Mouse (Mus musculus) erythroblast, embryonic 14.5 days (primary cell): ENCODE results near the gene BC030499. TPM values are rescaled to one million over a fixed set of nuclear protein-coding genes. Genes with fewer than 3 reads are reported as not detected.

Experiments used
- H3K27me3 ChIP-seq: 2 replicates; pipeline ENCODE4 v1.6.1; 2012; ENCODE audit warnings: inconsistent platforms; ENCODE audit not compliant: control insufficient read depth
- H3K36me3 ChIP-seq: 2 replicates; pipeline ENCODE4 v1.6.1; 2012; ENCODE audit warnings: mild to moderate bottlenecking, inconsistent platforms; ENCODE audit not compliant: control insufficient read depth
- H3K4me1 ChIP-seq: 2 replicates; pipeline ENCODE4 v1.6.1; 2012; ENCODE audit warnings: inconsistent platforms; ENCODE audit not compliant: control insufficient read depth
- H3K4me3 ChIP-seq: replicated peaks from 2 replicates; pipeline ENCODE3; 2012; ENCODE audit warnings: moderate library complexity, mild to moderate bottlenecking, inconsistent platforms
- H3K9me3 ChIP-seq: 2 replicates; pipeline ENCODE4 v1.6.1; 2012; ENCODE audit warnings: low read length, inconsistent platforms, mixed read lengths; ENCODE audit not compliant: control insufficient read depth
- GATA1 ChIP-seq: IDR thresholded peaks from 2 replicates; pipeline ENCODE4 v1.6.1; 2012; ENCODE audit warnings: low read length, inconsistent platforms, mixed read lengths
- TAL1 ChIP-seq: IDR thresholded peaks from 3 replicates; pipeline ENCODE4 v1.6.1; 2012; ENCODE audit warnings: low read length, inconsistent platforms, mixed read lengths
- polyA plus RNA-seq: library from polyadenylated mRNA; stranded (reverse); fragments of >175 nt; gene quantifications from 2 replicates; pipeline ENCODE4 v1.2.3, GENCODE M21; 2012

BC030499 gene
- 0.07 TPM in 1 of 2 replicates, not detected in the other for polyA plus RNA-seq

GRCm38 (mm10) chr11:78290654-78291053 lies at the start of gene BC030499:
Gene BC030499 (plus strand): TSS chr11:78290841.
- no peak within 1 kb of the TSS for H3K4me3 ChIP-seq
- H3K4me1 ChIP-seq: no peaks in the 10 kb centered on the region
- H3K9me3 ChIP-seq: no peaks in the 10 kb centered on the region
- TF ChIP-seq GATA1 (no peak), TAL1 (no peak)
- no peaks in the 10 kb centered on the region for H3K27me3 ChIP-seq
- peaks cover 72% of the 10 kb centered on the region for H3K36me3 ChIP-seq

GRCm38 (mm10) chr11:78245261-78245626 lies 45.4 kb upstream of the BC030499 start:
- H3K9me3 ChIP-seq: no peaks in the 10 kb centered on the region
- TF ChIP-seq GATA1: no peak
- TF ChIP-seq TAL1: no peak
- H3K4me1 ChIP-seq: peaks cover 57% of the 10 kb centered on the region
- H3K27me3 ChIP-seq: no peaks in the 10 kb centered on the region
- H3K36me3 ChIP-seq: peaks cover 30% of the 10 kb centered on the region
- peak overlapping the region; percentile 74 for H3K4me3 ChIP-seq

DNA sequence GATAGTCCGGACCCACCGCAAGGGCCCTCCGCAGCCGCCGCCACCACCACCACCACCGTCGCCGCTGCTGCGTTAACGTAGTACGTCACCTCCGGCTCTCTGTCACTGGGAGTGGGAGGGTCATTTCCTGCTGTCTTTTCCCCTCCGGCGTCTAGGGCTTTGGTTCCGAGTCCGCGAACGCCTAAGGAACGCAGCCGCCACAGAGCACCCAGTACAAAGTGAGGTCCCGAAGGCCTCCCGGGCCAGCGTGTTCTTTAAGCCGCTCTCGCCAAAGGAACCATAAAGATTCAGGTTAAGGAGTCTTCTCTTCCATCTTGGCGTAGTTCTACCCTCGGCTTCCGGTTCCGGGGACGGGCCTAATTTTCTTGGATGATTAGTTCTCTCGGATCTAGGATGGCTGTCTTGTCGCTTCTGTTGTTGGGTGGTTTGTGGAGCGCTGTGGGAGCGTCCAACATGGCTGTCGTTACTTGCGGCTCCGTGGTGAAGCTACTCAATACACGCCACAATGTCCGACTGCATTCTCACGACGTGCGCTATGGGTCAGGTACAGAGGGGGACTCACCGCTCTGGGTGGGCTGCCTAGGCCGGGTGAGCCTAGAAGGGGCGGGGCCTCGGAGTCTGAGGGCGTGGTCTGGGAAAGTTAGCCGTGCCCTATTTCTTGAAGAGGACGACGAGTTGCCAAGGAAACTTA lies 44.9 kb upstream of the BC030499 start, which contains the start of the genes Sdf2 and Supt6:
Sdf2 (plus strand) TSS at position 120 of the 691 bp plus-strand sequence.
Supt6 (minus strand) TSS at position 361 of the 691 bp plus-strand sequence.
- TF ChIP-seq GATA1 (no peak), TAL1 (no peak)
- Histone ChIP-seq H3K36me3 (peaks cover 28% of the 10 kb centered on the region), H3K27me3 (no peaks in the 10 kb centered on the region), H3K4me3 (peak within 1 kb of the TSS; percentile 74), H3K9me3 (no peaks in the 10 kb centered on the region), H3K4me1 (peaks cover 57% of the 10 kb centered on the region)

DNA sequence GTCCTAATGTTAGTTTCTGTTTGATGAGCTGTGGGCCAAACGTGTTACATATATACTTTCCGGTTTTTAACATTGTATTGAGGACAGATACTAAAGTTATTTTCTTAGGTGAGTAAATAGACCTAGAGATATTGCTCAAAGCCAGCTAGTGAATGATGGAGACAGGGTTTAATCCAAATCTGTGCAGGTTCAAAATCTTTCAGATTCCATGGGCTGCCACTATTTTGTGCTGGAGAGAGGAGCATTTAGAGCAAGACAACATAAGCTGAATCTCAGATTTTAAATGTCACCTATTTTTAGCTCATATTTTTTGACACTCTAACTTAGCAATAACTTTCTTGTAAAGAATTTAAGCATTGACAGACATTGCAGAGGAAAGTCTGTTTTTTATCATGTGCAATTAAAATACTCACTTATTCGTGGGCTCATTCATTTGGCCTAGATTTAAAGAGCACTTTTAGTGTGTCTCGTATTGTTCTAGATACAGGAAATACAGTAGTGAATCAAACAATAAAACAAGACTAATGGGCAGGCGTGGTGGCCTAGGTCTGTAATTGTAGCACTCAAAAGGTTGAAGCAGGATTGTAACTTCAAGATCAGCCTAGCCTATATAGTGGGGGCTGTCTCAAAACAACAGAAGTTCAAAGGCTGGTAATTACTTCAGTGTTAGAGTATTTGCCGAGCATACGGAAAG lies 44.2 kb upstream of the BC030499 start:
- H3K36me3 ChIP-seq: peaks cover 33% of the 10 kb centered on the region
- TF ChIP-seq GATA1: no peak
- no peak for TF ChIP-seq TAL1
- H3K27me3 ChIP-seq: no peaks in the 10 kb centered on the region
- no peaks in the 10 kb centered on the region for H3K9me3 ChIP-seq
- H3K4me1 ChIP-seq: peaks cover 57% of the 10 kb centered on the region
- peak overlapping the region; percentile 74 for H3K4me3 ChIP-seq

DNA sequence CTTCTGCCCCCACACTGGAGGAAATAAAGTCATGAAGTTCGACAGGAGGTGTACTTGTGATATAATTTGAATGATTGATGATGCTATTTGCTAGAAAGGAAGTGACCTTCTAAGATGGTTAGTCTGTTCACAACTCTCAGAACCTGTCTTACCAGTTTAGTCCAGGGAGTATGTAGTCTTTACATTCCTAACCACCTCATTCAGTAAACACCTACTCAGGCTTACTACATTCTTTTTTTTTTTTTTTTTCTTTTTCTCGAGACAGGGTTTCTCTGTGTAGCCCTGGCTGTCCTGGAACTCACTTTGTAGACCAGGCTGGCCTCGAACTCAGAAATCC lies 43.7 kb upstream of the BC030499 start:
- TF ChIP-seq TAL1: no peak
- no peak for TF ChIP-seq GATA1
- peaks cover 34% of the 10 kb centered on the region for H3K36me3 ChIP-seq
- no peaks in the 10 kb centered on the region for H3K9me3 ChIP-seq
- H3K27me3 ChIP-seq: no peaks in the 10 kb centered on the region
- peaks cover 53% of the 10 kb centered on the region for H3K4me1 ChIP-seq
- H3K4me3 ChIP-seq: peak overlapping the region; percentile 74

DNA sequence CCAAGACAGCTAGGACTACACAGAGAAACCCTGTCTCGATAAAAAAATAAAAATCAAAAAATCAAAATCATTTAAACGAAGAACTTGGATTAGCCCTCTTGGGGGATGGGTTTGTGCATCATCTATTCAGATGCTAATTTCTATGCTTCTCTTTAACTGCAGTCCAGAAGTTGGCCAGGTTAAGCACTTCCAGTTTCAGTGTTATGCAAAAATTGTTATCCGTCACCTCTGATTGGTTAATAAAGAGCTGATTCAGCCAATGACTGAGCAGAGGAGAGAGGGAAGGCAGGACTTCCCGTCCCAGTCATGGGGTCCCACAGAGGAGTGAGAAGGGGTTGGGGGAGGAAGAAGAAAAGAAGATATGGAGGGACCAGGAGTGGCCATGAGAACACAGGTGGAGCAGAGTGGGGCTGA lies 42.9 kb upstream of the BC030499 start:
- Histone ChIP-seq H3K36me3 (peaks cover 39% of the 10 kb centered on the region), H3K4me1 (peaks cover 51% of the 10 kb centered on the region), H3K27me3 (no peaks in the 10 kb centered on the region), H3K9me3 (no peaks in the 10 kb centered on the region), H3K4me3 (peak overlapping the region; percentile 52)
- no peak for TF ChIP-seq TAL1
- no peak for TF ChIP-seq GATA1

GRCm38 (mm10) chr11:78256618-78257017 lies 34.0 kb upstream of the BC030499 start:
- no peaks in the 10 kb centered on the region for H3K9me3 ChIP-seq
- peaks cover 7% of the 10 kb centered on the region for H3K4me1 ChIP-seq
- peaks cover 2% of the 10 kb centered on the region; the same call in 1 of the 2 replicates for H3K27me3 ChIP-seq
- peaks cover 30% of the 10 kb centered on the region for H3K36me3 ChIP-seq
- TF ChIP-seq GATA1 (no peak), TAL1 (no peak)
- H3K4me3 ChIP-seq: no peak overlapping the region

DNA sequence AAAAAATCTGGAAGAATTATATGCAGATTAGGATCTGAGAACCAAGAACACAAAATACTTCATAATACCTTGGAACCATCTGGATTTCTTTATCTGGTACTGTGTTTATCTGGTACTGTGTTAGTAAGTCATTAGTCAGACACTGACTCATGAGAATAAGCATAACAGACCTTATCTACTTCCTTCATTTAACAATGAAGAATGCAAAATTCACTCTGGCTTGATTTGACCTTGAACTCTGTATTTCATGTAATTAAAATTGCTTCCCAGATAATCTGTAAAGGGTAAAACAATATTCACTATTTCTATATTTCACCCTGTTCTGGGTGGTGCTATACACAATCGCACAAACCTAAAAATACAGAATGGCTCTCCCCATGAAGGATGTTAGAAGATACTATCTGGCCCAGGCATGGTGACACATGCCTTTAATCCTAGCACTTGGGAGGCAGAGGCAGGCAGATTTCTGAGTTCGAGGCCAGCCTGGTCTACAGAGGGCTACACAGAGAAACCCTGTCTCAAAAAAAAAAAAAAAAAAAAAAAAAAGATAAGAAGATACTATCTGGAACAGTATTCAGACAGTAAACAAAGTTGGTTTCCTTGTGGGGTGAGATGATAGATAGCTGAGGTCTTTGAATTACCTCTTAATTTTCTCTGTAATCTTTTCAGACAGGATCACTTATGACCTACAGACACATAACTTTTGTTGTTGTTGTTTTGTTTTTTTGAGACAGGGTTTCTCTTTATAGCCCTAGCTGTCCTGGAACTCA lies 30.0 kb upstream of the BC030499 start:
- Histone ChIP-seq H3K4me3 (peak overlapping the region; percentile 70), H3K27me3 (peaks cover 2% of the 10 kb centered on the region; the same call in 1 of the 2 replicates), H3K9me3 (no peaks in the 10 kb centered on the region), H3K36me3 (peaks cover 24% of the 10 kb centered on the region), H3K4me1 (peaks cover 24% of the 10 kb centered on the region)
- no peak for TF ChIP-seq GATA1
